Mouse (Mus musculus) CD4-positive, CD25-positive, alpha-beta regulatory T cell, adult 2 months (primary cell): Measurements from ENCODE around the gene Atxn1.

ENCODE experiments used
- DNase-seq: peaks from one replicate; pipeline ENCODE4 v3.0.0-alpha.2; 2012; ENCODE audit warnings: low read depth, low spot score

Gene Atxn1

DNA sequence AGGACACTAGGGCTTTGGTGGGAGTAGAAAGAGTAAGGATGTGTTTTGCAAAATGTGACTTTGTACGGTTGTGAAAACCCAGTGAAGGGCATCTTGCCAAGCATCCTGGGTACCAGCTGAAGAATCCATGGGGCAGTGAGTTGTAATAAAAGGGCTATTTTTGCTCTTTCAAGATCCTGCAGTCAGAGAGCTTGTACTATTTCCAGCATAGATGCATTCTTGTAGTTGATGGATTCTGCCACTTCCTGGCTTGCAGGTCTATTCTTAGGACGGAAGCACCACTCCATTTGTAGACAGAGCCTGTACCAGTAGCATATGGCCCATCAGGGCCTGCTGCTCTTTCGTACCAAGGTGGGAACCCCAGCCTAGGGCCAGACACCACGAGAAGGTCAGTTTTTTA lies 436.0 kb downstream of the Atxn1 start:
- no peak for DNase-seq

- no peak for DNase-seq
Measured at GRCm38 (mm10) chr13:45527232-45527964, 437.4 kb downstream of the Atxn1 start.

DNA sequence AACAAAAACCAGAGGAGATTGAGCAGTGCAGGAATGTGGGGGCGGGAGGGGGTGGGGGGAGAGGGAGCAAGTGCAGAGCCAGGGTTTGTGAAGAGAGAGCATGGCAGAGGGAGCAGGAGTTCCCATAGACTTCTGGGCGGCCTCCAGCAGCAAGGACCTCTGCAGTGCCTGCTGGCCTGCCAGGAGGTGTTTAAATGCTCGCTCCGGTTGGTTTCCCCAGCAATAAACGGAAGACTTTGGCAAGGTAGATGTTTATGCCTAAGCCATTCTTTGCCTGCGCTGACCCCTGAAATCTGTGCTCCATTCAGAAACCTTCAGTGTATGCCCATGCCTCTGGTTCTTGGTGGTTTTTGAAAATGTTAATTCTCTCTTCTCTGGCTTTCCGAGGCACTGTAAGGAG lies 438.6 kb downstream of the Atxn1 start:
- no peak for DNase-seq

DNA sequence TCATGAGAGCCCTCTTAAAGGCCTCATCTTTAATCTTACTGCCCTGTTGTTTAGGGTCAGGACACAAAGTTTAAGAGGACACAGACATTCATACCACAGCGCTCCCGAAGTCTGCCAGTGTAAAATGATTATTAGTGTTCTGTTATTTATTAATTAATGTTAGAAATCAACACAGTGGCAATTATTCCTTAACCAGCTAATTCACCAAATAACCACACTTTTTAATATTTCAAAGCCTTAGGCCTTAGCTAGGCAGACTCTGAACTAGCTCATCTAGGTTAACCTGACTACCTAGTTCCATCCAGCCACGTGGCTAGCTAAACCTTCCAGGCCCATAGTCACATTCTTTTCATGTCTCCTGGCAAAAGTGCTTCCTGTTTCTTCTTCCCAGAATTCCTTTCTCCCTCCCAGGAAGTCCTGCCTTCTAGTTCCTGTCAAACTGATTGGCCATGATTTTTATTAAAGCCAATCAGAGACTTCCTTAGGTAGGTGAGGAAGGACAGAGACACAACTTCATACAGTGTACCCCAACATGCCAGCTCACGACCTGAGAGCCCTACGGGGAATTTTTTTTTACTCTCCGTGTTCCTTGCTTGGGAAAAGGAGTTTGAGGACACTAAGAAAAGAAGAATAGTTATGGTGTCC lies 439.9 kb downstream of the Atxn1 start:
- DNase-seq = no peak

DNA sequence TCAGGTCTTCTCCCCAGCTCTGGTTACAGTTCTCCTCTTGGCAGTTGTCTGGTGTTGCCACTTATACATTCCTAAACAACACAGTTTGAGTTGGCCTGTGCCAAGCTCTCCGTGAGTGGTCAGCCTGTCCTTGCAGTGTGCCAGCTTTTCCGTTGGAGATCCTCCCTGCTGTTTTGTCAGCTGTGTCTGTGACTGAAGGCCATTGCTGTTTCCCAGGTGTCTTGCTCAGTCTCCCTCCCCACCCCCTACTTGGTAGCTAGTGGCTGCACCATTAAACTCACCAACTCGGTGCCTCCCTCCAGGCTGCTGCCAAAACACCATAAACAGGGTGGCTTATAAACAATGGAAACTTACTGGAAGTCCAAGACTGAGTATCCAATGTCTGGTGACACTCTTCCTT lies 440.5 kb downstream of the Atxn1 start:
- no peak for DNase-seq

GRCm38 (mm10) chr13:45516501-45517393 lies 448.1 kb downstream of the Atxn1 start:
- DNase-seq = no peak

DNA sequence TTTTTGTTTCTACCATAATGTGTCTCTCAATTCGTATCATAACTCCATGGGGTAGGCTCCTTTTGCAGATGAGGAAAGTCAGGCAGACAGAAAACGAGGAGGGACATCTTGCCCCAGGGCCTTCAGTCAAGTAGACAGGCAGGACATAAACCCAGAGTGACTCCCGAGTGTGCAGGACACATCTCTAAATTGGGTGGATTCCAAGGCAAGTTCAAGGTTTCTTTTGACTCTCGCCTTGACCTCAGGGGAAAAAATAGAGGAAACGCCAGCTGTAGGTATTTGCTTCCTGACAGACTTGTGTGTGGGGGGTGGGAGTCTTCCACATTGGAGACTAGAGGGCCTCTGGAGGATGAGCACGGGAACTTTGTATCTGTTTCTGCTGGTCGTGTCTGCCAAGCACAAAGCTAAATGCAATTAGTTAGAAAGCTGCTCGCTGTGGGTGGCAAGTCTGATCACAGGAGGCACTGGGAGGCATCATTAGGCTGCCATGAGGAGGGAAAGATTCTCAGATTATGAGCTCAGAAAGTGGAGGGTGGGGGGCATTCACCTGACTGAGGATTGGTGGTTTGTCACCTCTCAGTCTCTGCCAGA lies 449.9 kb downstream of the Atxn1 start:
- DNase-seq = no peak

DNA sequence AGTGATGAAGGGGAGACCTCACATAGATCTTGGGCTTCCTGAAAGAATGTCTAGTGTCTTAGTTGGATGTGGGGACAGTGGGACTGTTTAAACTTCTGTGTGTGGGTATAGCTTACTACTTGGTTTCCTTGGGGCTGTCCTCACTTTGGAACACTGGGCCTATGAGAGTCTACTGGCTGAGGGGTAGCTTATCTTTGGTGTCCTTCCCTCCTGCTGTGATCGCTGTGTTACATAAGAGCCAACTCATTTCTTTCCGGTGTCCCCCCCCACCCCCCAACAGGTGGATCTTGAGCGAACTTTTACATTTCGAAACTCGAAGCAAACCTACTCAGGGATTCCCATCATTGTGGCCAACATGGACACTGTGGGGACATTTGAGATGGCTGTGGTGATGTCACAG lies 450.7 kb downstream of the Atxn1 start:
- no peak for DNase-seq

DNA sequence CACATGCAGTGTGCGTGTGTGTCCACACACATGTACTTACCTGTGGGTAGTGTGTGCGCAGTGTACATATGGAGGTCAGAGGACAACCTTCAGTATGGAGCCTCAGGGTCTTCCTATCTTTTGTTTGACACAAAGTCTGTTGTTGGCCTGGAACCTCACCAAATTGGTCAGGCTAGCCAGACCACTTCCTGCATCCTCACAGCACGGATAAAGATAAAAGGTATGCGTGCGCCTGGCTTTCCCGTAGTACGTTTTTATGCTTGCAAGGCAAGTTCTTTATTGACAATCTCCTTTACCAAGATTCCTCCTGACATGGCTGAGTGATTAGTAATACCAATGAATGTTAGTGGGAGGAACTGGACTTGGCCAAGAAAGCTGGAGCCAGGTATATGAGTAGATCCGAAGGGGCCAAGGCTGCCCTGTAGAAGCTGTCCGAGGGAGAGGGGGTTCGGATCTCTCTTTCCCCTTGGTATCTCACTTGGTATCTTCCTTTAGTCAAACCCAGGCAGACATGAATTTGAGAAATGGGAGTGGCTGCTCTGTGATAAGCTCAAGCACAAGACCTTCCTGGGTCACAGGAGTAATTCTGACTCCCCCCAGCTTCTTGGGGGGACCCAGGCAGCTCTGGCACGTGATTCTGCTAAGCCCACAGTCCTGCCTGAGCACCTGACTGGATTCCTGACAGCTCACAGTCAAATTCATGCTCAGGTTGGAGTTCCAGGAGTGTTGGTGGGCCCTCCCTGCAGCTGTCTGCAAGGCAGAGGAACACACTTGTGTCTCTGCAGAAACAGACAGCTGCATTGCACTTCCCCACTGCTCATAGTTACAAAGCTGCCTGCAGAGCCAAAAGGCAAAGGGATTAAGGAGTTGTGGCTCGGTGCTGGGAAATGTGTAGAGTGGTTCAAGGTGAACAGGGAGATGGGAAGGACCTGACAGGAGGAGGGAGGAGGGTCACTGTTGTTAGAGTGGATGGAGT lies 451.5 kb downstream of the Atxn1 start:
- DNase-seq = no peak

- DNase-seq = no peak
Measured at GRCm38 (mm10) chr13:45512531-45512930, 452.3 kb downstream of the Atxn1 start.

GRCm38 (mm10) chr13:45511706-45512435 lies 452.9 kb downstream of the Atxn1 start:
- DNase-seq = no peak

GRCm38 (mm10) chr13:45509366-45509765 lies 455.4 kb downstream of the Atxn1 start:
- no peak for DNase-seq

DNA sequence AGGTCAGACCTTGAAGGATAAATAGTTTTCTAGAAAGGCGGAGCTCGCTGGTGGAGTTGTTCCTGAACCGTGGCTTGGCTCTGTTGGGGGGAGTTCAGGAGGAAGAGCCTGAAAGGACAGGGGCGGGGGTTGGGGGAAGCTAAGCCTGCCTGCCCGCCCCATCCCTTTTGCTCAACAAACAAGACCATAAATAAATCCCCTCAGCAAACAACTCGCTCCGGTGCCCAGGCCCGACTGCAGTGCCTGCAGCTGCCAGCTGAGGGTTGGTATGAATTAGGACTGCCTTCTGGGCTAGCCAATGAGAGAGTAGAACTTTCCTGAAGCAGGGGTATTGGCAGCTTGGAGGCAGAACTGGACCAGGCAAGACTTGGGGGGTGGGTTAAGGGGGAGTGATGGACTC lies 456.3 kb downstream of the Atxn1 start:
- DNase-seq = peak; percentile 2

DNA sequence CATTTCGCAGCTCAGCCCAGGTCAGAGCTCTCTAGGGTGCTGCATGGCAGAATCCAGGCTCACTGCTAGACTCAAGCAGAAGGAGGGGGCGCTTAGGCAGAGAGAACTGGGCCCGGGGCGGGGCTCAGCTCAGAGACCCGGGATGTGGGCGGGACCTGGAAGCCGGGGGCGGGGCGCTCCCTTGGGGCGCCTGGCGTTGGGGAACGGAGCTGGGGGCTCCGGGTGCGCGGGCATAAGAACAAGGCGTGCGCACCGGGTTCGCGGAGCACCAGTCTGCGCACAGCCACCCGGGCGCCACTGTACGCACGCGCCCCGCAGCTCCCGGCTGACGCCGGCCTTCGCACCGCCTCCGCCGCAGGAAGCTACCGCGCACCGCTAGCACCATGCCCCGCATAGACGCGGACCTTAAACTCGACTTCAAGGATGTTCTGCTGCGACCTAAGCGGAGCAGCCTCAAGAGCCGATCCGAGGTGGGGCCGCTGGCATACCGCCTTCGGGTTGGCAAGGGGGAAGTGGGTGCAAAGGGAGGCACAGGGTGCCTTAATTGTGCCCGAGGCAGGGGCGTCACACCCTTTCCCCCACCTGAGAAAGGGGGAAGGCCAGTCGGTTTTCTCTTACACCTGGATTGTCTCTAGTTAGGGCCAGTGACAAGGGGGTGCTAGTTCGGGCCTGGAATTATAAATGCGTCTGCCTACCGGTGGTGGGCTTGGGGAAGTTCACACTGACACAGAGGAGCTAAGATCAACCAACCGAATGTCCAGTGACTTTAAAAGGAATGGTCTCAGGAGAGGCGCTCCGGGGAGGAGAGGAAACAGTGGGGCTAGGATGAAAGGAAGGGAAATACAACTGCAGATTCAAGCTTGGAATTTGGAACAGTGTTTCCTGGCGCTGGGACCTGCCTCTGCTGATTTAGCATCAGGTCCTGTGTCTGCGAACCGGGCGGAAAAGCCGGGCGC lies 457.3 kb downstream of the Atxn1 start, which contains the start of gene Gmpr:
Gene Gmpr (plus strand): TSS at position 171 of the 956 bp plus-strand sequence.
- DNase-seq = peak; percentile 41

DNA sequence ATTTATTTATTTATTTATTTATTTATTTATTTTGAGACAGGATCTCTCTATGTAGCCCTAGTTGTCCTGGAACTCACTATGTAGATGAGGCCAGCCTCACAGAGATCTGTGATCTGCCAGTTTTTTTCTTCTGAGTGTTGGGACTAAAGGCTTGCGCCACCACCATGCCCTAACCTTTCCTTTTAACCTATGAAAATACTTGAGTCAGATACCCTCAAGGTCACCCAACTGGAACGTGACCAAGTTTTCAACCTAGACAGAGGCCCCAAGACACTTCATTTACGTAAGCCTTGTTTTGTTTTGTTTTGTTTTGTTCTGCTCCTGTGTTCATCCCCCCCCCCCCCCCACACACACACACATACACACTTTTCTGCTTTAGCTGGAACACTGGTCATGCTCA lies 459.3 kb downstream of the Atxn1 start:
- DNase-seq = no peak

- DNase-seq = no peak
Measured at GRCm38 (mm10) chr13:45502791-45503190, 462.0 kb downstream of the Atxn1 start.

DNA sequence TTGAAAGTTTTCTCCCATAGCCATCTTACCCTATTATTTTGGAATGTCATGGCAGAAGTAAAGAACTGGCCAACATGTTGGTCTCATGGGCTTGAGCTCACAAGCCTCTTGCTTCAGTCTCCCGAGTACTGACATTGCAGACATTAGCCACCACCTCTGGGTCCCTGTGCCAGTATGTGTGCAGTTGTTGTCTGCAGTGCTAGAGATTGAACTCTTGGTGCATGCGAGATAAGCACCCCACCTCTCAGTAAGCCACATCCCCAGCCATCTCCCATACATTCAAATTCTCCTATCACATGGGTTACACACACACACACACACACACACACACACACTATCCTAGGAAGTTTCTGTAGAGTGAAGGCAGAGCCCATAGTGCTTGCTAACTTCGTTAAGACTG lies 464.9 kb downstream of the Atxn1 start:
- no peak for DNase-seq
